Mouse (Mus musculus): ENCODE data around the gene Tes. TPM values are rescaled to one million over a fixed set of nuclear protein-coding genes. Genes with fewer than 3 reads are reported as not detected.

Gene Tes
- polyA plus RNA-seq, 1 experiment = 11.7 TPM

GRCm38 (mm10) chr6:17110564-17111100, 45.7 kb downstream of the Tes start:
- Histone ChIP-seq H3K4me1 (ENCODE audit: control insufficient read depth, insufficient read depth, low read length) (no peaks in the 10 kb centered on the region; the same call in 1 of the 2 replicates), H3K4me3 (replicated peaks; ENCODE audit: control insufficient read depth, low read depth, low read length) (no peak overlapping the region), H3K27ac (ENCODE audit: control insufficient read depth, insufficient read depth, low read depth, low read length, poor library complexity) (no peak overlapping the region)
- WGBS = 69% methylated on average over 6 of the region's 6 CpGs
- TF ChIP-seq CTCF (IDR thresholded peaks at IDR 0.05; ENCODE audit: control insufficient read depth, insufficient read depth, low read length) (no peak), POLR2A (IDR thresholded peaks at IDR 0.05; ENCODE audit: borderline replicate concordance, control insufficient read depth, low read depth, low read length) (no peak)

- Histone ChIP-seq H3K27ac (ENCODE audit: control insufficient read depth, insufficient read depth, low read depth, low read length, poor library complexity) (no peak overlapping the region), H3K4me3 (replicated peaks; ENCODE audit: control insufficient read depth, low read depth, low read length) (no peak overlapping the region), H3K4me1 (ENCODE audit: control insufficient read depth, insufficient read depth, low read length) (no peaks in the 10 kb centered on the region; the same call in 1 of the 2 replicates)
- TF ChIP-seq CTCF (IDR thresholded peaks at IDR 0.05; ENCODE audit: control insufficient read depth, insufficient read depth, low read length) (no peak), POLR2A (IDR thresholded peaks at IDR 0.05; ENCODE audit: borderline replicate concordance, control insufficient read depth, low read depth, low read length) (no peak)
- 84% methylated on average over 1 of the region's 1 CpGs for WGBS
Observed at GRCm38 (mm10) chr6:17112081-17112480, 47.1 kb downstream of the Tes start.

GRCm38 (mm10) chr6:17112990-17113389, 48.0 kb downstream of the Tes start:
- no peak overlapping the region for H3K4me3 ChIP-seq (replicated peaks; ENCODE audit: control insufficient read depth, low read depth, low read length)
- TF ChIP-seq POLR2A (IDR thresholded peaks at IDR 0.05; ENCODE audit: borderline replicate concordance, control insufficient read depth, low read depth, low read length) (no peak), CTCF (IDR thresholded peaks at IDR 0.05; ENCODE audit: control insufficient read depth, insufficient read depth, low read length) (no peak)
- 79% methylated on average over 2 of the region's 2 CpGs for WGBS
- no peaks in the 10 kb centered on the region; the same call in 1 of the 2 replicates for H3K4me1 ChIP-seq (ENCODE audit: control insufficient read depth, insufficient read depth, low read length)
- no peak overlapping the region for H3K27ac ChIP-seq (ENCODE audit: control insufficient read depth, insufficient read depth, low read depth, low read length, poor library complexity)

DNA sequence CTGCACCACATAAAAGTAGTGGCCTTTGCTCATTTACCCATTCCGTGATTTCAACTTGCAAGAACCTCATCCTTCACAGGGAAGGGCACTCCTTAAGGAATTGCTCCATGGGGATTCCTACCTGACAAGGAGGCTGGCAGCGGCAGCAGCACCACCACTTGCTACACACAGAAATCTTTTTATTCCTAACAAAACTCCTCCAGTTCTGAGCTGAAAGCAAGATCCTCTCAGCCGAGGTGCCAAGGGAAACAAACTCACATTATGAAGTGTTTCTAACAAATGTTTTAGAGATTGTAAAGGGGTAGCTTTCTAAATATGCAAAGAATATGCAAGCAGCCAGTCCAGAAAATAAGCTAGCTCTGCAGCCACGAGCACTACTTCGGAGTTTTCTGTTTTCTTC, 49.6 kb downstream of the Tes start:
- WGBS = 82% methylated on average over 5 of the region's 5 CpGs

DNA sequence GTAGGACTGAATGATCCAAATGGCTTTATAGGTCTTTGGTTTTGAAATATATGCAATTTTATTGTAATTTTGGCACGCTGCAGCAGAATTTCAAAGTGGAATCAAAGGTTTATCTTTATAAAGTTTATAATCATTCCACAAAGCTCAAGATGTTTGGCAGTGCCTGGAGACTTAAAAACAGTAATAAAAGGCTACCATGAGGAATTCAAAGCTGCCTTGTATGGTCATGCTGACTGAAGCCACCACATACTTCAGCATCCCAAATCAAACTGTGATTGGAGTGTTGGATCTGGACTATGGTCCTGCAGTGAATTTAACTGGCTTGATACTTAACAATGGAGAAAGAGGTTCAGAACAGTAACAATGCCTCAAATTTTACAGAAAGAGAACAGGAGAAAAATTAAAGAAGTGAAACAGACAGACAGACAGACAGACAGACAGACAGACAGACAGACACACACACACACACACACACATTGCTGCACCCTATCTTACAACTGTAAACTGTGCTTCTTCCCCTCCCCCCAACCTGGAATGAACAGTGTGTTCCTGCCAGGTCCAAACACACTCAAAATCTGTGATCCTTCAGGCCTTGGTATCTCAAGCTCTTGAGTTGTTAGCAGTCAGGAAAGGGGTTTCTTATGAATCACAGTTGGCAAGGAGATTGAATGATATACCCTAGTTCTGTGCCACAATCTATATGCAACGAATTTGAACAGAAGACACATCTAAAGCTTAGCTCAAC, 50.3 kb downstream of the Tes start:
- no peak overlapping the region for H3K27ac ChIP-seq (ENCODE audit: control insufficient read depth, insufficient read depth, low read depth, low read length, poor library complexity)
- 67% methylated on average over 2 of the region's 2 CpGs for WGBS
- no peaks in the 10 kb centered on the region for H3K4me1 ChIP-seq (ENCODE audit: control insufficient read depth, insufficient read depth, low read length)
- TF ChIP-seq CTCF (IDR thresholded peaks at IDR 0.05; ENCODE audit: control insufficient read depth, insufficient read depth, low read length) (no peak), POLR2A (IDR thresholded peaks at IDR 0.05; ENCODE audit: borderline replicate concordance, control insufficient read depth, low read depth, low read length) (no peak)
- H3K4me3 ChIP-seq (replicated peaks; ENCODE audit: control insufficient read depth, low read depth, low read length) = no peak overlapping the region

More for the DNA sequence above, 49.6 kb downstream of the Tes start:
- Histone ChIP-seq H3K4me3 (replicated peaks; ENCODE audit: control insufficient read depth, low read depth, low read length) (no peak overlapping the region), H3K4me1 (ENCODE audit: control insufficient read depth, insufficient read depth, low read length) (no peaks in the 10 kb centered on the region), H3K27ac (ENCODE audit: control insufficient read depth, insufficient read depth, low read depth, low read length, poor library complexity) (no peak overlapping the region)
- TF ChIP-seq POLR2A (IDR thresholded peaks at IDR 0.05; ENCODE audit: borderline replicate concordance, control insufficient read depth, low read depth, low read length) (no peak), CTCF (IDR thresholded peaks at IDR 0.05; ENCODE audit: control insufficient read depth, insufficient read depth, low read length) (no peak)

GRCm38 (mm10) chr6:17119521-17120232, 54.7 kb downstream of the Tes start:
- no peak overlapping the region for H3K4me3 ChIP-seq (replicated peaks; ENCODE audit: control insufficient read depth, low read depth, low read length)
- H3K4me1 ChIP-seq (ENCODE audit: control insufficient read depth, insufficient read depth, low read length) = no peaks in the 10 kb centered on the region
- H3K27ac ChIP-seq (ENCODE audit: control insufficient read depth, insufficient read depth, low read depth, low read length, poor library complexity) = no peak overlapping the region
- WGBS = 81% methylated on average over 7 of the region's 7 CpGs
- TF ChIP-seq CTCF (IDR thresholded peaks at IDR 0.05; ENCODE audit: control insufficient read depth, insufficient read depth, low read length) = no peak
- no peak for TF ChIP-seq POLR2A (IDR thresholded peaks at IDR 0.05; ENCODE audit: borderline replicate concordance, control insufficient read depth, low read depth, low read length)

DNA sequence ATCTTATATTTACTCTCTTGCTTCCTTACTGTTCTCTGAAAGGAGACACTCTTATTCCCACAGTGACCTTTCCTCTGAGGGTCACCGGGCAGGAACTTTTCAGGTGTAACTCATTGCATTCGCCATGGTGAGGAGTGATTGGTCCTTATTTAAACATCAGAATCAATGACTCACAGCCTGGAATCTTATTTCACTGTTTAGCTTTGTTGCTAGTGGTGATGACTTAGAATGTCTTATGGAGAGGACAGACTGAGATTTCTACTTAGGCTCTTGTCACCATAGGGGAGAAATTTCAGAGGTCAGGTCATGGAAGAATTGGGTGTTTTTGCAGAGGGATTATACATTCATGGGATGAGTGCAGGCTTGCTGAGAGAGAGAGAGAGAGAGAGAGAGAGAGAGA, 75.1 kb downstream of the Tes start:
- H3K4me3 ChIP-seq (replicated peaks; ENCODE audit: control insufficient read depth, low read depth, low read length) = no peak overlapping the region
- TF ChIP-seq POLR2A (IDR thresholded peaks at IDR 0.05; ENCODE audit: borderline replicate concordance, control insufficient read depth, low read depth, low read length) (no peak), CTCF (IDR thresholded peaks at IDR 0.05; ENCODE audit: control insufficient read depth, insufficient read depth, low read length) (no peak)
- WGBS = 73% methylated on average over 2 of the region's 2 CpGs
- H3K27ac ChIP-seq (ENCODE audit: control insufficient read depth, insufficient read depth, low read depth, low read length, poor library complexity) = no peak overlapping the region
- H3K4me1 ChIP-seq (ENCODE audit: control insufficient read depth, insufficient read depth, low read length) = no peaks in the 10 kb centered on the region

All from bone marrow, adult 2 months (tissue).